Mouse (Mus musculus): ENCODE data around the gene Mettl23. TPM values are rescaled to one million over a fixed set of nuclear protein-coding genes. Genes with fewer than 3 reads are reported as not detected.
A peak's percentile ranks its signal among the peaks of the same experiment; 100 is the strongest.
"Not testable (repeated sequence)": the region's sequence is repeated elsewhere in the genome, so short reads cannot be mapped to it uniquely, and the experiment has no call there.

Gene Mettl23
- polyA plus RNA-seq, 1 experiment from 2014 or later: 63.7 TPM

DNA sequence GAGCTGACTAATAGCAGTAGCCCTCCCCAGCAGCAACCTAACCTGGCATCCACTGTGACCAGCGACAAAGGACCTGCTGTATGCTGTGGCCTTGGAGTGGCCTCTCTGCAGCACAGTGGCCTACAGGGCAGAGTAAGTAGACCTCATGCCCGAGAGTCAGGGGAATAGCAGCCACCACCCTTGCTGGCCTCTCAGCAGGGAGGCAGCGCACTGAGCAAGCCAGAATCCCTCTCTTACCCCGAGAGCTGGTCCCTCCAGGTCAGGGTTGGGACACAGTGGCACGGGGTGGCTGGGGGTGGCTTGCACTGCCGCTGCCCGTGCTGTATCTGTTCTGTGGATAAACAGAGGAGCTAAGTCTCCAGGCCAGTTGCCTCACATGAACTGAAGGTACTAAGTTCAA, 3.5 kb upstream of the Mettl23 start:
- H3K9me3 ChIP-seq: no peaks in the 10 kb centered on the region
- no peak overlapping the region for H3K27ac ChIP-seq
- 73% methylated on average over 7 of the region's 7 CpGs for WGBS
- peaks cover 27% of the 10 kb centered on the region for H3K4me1 ChIP-seq (replicated peaks)
- H3K27me3 ChIP-seq (replicated peaks): no peaks in the 10 kb centered on the region
- 0 out of 2 replicates have a peak overlapping the region, but pooled peaks have one; percentile 6 for H3K4me3 ChIP-seq (replicated peaks)
- ATAC-seq: no peak
- peak overlapping the region; percentile 12; the same call in 1 of the 2 replicates for H3K9ac ChIP-seq
- H3K4me2 ChIP-seq (replicated peaks): peak overlapping the region; percentile 63
- H3K36me3 ChIP-seq: peaks cover 50% of the 10 kb centered on the region

DNA sequence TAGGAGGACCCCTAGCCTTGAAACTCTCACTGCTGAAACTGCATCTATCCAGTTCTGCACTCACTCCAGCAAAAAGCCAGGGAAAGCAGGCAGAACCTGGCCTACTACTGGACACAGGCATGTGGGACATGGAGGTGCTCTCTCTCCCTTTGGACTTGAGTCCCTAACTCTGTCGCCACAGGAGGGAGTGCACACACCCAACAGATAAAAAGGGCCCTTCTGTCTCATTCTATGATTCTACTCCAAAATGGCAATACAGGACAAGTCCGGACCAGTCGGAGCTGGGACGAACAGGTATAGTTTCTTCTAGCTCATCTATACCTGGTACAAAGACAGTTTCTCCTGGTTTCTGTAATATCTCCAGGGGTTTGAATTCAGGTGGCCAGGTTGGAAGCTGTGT, 2.3 kb upstream of the Mettl23 start:
- Histone ChIP-seq H3K27ac (no peak overlapping the region), H3K9ac (peak overlapping the region; percentile 86), H3K4me1 (replicated peaks) (peaks cover 27% of the 10 kb centered on the region), H3K4me2 (replicated peaks) (peak overlapping the region; percentile 63), H3K9me3 (no peaks in the 10 kb centered on the region), H3K36me3 (peaks cover 39% of the 10 kb centered on the region), H3K27me3 (replicated peaks) (no peaks in the 10 kb centered on the region), H3K4me3 (replicated peaks) (peak overlapping the region; percentile 77; the same call in 1 of the 2 replicates)
- no peak for ATAC-seq
- 73% methylated on average over 4 of the region's 4 CpGs for WGBS

DNA sequence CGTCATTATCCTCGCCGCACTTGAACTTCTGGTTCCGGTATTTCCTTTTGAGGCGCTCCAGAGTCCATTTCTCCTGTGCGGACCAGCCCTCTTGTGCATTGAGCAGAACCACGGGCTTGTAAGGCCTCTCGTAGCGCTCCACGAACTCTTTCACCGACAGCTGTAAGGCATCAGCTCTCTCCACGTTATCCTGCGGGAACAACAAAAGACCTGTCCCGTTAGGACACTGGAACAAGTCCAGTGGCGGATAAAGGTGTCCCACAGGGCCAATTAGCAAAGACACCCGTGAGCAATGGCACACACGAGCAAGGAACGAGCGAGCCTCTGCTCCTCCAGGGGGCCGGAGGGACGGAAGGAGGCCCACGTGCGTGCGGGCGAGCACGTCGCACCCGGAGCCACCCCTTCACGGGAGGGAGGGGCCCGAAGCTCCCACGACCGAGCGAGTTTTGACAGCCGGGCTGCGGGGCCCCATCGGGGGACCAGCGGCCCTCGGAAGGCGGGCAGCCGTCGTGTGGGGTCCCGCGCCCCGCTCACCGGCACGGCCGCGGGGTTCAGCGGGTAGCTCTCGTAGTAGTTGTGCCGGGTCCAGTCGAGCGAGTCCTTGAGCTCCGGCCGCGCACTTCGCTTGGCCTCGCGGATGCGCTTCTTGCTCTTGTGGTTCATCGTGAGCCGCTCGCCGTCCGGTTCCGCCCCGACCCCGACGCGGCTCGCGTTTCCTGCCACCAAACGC, 382 bp upstream of the Mettl23 start:
- peak overlapping the region; percentile 86 for H3K9ac ChIP-seq
- peak overlapping the region; percentile 77 for H3K4me3 ChIP-seq (replicated peaks)
- no peaks in the 10 kb centered on the region for H3K9me3 ChIP-seq
- peaks cover 21% of the 10 kb centered on the region for H3K36me3 ChIP-seq
- H3K4me1 ChIP-seq (replicated peaks): peaks cover 27% of the 10 kb centered on the region
- WGBS: under 1% methylated on average over 73 of the region's 73 CpGs
- peak overlapping the region; percentile 100 for H3K27ac ChIP-seq
- ATAC-seq: peak; percentile 74
- no peaks in the 10 kb centered on the region for H3K27me3 ChIP-seq (replicated peaks)
- H3K4me2 ChIP-seq (replicated peaks): peak overlapping the region; percentile 63

DNA sequence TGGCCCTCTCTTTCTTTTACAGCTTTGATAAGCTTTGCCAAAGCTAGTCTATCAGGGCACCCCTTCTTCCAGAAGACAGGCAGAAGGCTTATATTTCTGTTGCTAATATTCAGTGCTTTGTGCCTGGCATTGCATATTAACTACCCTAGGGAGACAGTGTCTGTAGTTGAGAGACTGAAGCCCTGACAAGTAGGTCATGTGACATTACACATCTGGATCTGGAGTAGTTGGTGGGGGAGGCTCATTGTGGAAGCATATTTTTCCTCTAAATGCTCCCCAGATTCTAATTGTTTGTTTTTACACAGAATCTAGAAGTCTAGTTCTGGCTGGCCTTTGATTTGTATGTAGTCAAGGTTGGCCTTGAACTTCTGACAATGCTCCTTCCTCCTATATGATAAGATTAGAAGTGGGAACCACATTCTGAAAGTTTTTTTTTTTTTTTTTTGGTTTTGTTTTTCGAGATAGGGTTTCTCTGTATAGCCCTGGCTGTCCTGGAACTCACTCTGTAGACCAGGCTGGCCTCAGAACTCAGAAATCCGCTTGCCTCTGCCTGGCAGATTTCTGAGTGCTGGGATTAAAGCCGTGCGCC, 3.6 kb downstream of the Mettl23 start:
- Histone ChIP-seq H3K9ac (no peak overlapping the region), H3K9me3 (no peaks in the 10 kb centered on the region), H3K4me1 (replicated peaks) (peaks cover 5% of the 10 kb centered on the region; the same call in 1 of the 2 replicates), H3K27ac (no peak overlapping the region), H3K4me3 (replicated peaks) (no peak overlapping the region), H3K4me2 (replicated peaks) (no peak overlapping the region), H3K27me3 (replicated peaks) (no peaks in the 10 kb centered on the region), H3K36me3 (0 out of 2 replicates have a peak, but pooled peaks cover 3% of the 10 kb centered on the region)
- WGBS: 80% methylated on average over 4 of the region's 4 CpGs
- ATAC-seq: no peak

DNA sequence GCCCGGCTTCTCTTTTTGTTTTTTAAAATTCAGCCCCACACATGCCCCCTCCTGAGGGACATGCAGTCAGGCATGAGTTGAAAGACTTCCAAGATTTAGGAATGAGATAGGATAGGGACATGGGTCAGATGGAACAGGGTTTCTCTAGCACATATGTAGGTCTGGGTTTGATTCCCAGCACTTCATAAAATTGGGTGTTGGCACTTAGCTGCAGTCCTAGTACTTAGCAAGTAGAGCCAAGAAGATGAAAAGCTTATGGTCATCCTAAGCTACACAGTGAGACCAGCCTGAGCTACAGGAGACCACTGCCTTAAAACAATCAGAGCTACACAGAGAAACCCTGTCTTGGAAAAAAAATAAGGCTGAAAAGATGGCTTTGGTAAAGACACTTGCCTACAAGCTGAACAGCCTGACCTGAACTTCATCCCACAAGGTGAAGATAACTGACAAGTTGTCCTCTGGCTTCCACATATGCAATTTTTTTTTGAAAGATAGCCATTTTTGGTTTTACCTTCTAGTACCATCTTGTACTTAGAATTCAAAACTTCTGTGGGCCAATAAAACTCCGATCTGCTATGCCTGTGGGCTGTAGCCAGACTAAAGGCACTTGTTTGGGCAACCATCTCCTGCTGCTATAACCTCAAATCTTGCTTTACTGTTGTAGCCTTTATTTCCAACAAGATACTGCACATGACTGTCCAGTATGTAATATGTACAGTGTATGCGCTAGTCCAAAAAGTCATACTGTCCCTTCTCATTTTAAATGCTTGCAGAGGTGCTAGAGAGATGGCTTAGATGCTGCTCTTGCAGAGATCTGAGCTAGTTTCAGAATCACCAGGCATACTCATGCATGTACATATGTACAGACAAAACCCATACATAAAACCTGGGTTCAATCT, 4.4 kb downstream of the Mettl23 start:
- H3K27ac ChIP-seq: no peak overlapping the region
- no peak overlapping the region for H3K4me3 ChIP-seq (replicated peaks)
- no peak overlapping the region for H3K9ac ChIP-seq
- no peak for ATAC-seq
- peaks cover 5% of the 10 kb centered on the region; the same call in 1 of the 2 replicates for H3K4me1 ChIP-seq (replicated peaks)
- H3K27me3 ChIP-seq (replicated peaks): no peaks in the 10 kb centered on the region
- H3K36me3 ChIP-seq: 0 out of 2 replicates have a peak, but pooled peaks cover 3% of the 10 kb centered on the region
- 93% methylated on average over 3 of the region's 3 CpGs for WGBS
- H3K9me3 ChIP-seq: no peaks in the 10 kb centered on the region
- H3K4me2 ChIP-seq (replicated peaks): no peak overlapping the region

DNA sequence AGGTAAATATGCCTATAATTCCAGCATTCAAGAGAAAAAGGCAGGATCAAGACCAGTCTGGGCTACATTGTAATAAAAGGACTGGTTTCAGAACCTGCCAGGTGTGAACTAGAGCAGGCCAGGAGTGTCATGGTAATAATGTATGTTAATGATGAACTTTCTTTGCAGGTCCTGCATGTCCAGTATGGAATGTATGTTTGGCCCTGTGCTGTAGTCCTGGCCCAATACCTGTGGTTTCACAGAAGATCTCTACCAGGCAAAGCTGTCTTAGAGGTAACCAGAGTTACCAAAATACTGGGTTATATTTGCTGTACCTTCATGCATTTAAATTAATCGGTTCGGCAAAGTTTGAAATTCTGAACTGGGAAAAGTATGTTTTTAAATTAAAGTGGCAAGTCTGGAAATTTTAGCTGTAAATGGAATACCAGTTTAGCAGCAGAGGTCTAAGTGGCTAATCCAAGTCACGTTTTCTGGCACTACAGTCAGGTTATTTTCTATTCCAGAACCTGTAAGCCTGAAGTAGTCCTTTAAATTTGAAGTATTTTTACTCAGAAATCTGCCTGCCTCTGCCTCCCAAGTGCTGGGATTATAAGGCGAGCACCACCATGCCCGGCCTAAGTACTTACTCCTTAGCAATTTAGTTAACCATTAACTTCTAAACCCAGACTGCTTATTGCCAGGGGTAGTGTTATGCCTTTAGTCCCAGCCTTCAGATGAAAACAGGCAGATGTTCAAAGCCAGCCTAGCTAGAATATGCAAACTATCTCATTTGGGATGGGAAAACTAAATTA, 5.2 kb downstream of the Mettl23 start:
- no peak overlapping the region for H3K4me3 ChIP-seq (replicated peaks)
- no peak overlapping the region for H3K4me2 ChIP-seq (replicated peaks)
- H3K9ac ChIP-seq: no peak overlapping the region
- no peak for ATAC-seq
- H3K4me1 ChIP-seq (replicated peaks): peaks cover 5% of the 10 kb centered on the region; the same call in 1 of the 2 replicates
- WGBS: 74% methylated on average over 5 of the region's 5 CpGs
- no peak overlapping the region for H3K27ac ChIP-seq
- no peaks in the 10 kb centered on the region for H3K27me3 ChIP-seq (replicated peaks)
- no peaks in the 10 kb centered on the region for H3K9me3 ChIP-seq
- H3K36me3 ChIP-seq: 0 out of 2 replicates have a peak, but pooled peaks cover 3% of the 10 kb centered on the region

DNA sequence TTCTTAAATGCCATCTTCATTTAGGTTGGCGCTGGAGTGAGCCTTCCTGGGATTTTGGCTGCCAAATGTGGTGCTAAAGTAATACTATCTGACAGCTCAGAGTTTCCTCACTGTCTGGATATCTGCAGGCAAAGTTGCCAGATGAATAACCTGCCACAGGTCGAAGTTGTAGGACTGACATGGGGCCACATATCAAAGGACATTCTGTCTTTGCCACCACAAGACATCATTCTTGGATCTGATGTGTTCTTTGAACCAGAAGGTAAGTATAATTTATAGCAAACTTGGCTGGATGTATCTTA, 5.8 kb downstream of the Mettl23 start:
- H3K27ac ChIP-seq; H3K27me3 ChIP-seq (replicated peaks); ATAC-seq; H3K4me3 ChIP-seq (replicated peaks); H3K36me3 ChIP-seq; H3K4me2 ChIP-seq (replicated peaks); H3K4me1 ChIP-seq (replicated peaks); H3K9ac ChIP-seq; H3K9me3 ChIP-seq: not testable (repeated sequence)
- 74% methylated on average over 2 of the region's 2 CpGs for WGBS

DNA sequence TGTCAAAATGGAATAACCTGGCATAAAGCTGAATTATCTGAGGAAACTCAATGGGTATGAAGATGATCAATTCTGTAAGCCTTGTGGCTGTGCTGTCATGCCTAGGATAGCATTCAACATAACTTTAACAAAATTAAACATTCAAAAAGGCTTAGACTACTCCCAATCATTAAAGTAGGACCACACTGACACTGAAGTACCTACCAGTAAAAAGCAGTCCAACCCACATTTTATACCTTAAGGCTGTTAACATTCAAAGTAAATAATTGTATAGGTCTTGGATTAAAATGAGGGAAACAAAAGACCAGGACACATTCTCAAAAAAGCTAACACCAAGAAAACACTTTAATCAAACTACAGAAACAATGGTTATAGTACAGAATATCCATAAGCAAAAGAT, 6.5 kb downstream of the Mettl23 start:
- no peak for ATAC-seq
- Histone ChIP-seq H3K9ac (no peak overlapping the region), H3K27me3 (replicated peaks) (no peaks in the 10 kb centered on the region), H3K27ac (no peak overlapping the region), H3K4me2 (replicated peaks) (no peak overlapping the region), H3K4me1 (replicated peaks) (peaks cover 8% of the 10 kb centered on the region), H3K4me3 (replicated peaks) (no peak overlapping the region), H3K9me3 (no peaks in the 10 kb centered on the region), H3K36me3 (0 out of 2 replicates have a peak, but pooled peaks cover 3% of the 10 kb centered on the region)

DNA sequence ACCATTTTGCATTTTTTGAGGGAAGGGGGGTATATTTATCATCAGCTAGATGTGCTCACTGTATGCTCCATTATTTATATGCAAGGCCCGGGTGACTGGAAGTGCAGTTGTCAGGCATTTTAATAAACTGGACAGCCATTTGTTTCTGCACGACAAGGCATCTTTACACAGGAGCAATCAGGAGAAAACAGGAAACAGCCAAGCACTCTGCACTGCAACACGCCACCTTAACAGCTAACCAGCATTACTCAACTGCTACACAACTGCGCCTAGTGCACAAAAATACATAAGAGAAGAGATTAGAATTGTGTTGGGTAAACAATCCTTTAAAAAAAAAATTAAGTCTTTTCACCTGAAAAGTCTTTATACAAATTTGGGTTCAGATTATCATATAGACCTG, 7.0 kb downstream of the Mettl23 start:
- Histone ChIP-seq H3K9me3 (no peaks in the 10 kb centered on the region), H3K36me3 (0 out of 2 replicates have a peak, but pooled peaks cover 3% of the 10 kb centered on the region), H3K4me3 (replicated peaks) (peak overlapping the region; percentile 20), H3K9ac (no peak overlapping the region), H3K4me2 (replicated peaks) (peak overlapping the region; percentile 62), H3K27ac (no peak overlapping the region), H3K27me3 (replicated peaks) (no peaks in the 10 kb centered on the region), H3K4me1 (replicated peaks) (peaks cover 12% of the 10 kb centered on the region)
- no peak for ATAC-seq
- WGBS: 41% methylated on average over 4 of the region's 4 CpGs

DNA sequence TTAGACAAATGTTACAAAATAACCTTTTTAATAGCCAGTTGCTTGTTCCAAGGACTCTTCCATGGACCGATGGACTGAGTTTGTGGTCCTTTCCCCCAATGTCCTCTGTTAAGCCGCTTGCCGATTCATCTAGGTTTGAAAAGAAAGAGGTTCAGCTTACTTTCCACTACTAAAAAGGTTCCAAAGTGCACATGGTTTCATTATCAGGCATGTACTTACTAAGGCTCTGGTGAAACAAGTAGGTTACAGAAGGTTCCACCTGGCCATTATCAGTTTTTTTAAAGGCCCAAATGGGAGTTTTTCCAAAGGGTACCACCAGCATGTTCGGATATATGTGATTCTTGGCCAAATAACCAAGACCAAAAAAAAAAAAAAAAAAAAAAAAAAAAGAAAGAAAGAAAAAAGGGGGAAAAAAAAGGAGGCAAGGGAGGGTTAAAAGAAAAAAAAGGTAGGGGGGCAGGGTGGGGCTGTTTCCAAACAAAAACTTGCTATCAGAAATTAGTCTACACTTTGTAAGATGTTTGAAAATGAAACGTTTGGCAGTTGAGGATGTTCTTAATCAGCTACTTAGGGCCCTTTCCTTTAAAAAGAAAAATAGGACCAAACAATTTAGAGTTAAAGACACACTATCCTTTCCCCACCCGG, 7.9 kb downstream of the Mettl23 start:
- Histone ChIP-seq H3K9me3 (no peaks in the 10 kb centered on the region), H3K9ac (peak overlapping the region; percentile 99), H3K4me2 (replicated peaks) (peak overlapping the region; percentile 62), H3K27me3 (replicated peaks) (no peaks in the 10 kb centered on the region), H3K27ac (no peak overlapping the region), H3K4me1 (replicated peaks) (peaks cover 12% of the 10 kb centered on the region), H3K36me3 (0 out of 2 replicates have a peak, but pooled peaks cover 5% of the 10 kb centered on the region), H3K4me3 (replicated peaks) (peak overlapping the region; percentile 99)
- ATAC-seq: no peak
- 24% methylated on average over 6 of the region's 6 CpGs for WGBS

DNA sequence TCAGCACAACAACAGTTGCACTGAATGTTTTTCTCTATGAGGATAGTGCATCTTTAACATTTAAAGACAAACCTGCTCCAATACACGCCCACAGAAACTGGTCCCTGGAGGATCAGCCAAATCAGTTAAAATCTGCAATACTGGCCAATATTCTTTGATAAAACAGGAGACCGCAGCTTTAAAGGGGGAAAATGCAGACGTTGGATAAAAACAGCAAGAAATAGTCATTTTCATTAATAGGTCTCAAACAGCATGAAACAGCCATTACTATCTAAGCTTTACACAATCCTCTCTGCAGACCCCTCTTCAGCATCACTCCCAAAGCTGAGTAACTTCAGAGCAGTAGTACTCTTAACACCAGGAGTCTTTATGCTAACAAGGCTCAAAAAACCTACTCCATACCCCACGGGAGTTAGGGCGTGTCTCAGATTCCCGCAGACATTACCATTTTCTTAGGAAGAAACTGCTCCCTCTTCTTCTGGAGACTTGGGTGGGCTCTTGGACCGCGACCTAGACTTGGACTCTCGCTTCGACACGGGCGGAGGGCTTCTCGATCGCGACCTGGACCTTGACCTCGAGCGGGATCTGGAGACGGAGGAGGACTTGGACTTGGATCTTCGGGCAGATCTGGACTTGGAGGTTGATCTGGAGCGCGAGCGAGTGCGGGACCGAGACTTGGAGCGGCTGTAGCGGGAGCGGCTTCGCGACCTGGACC, 8.7 kb downstream of the Mettl23 start:
- peak; percentile 2 for ATAC-seq
- Histone ChIP-seq H3K4me1 (replicated peaks) (peaks cover 12% of the 10 kb centered on the region), H3K4me2 (replicated peaks) (peak overlapping the region; percentile 62), H3K36me3 (0 out of 2 replicates have a peak, but pooled peaks cover 7% of the 10 kb centered on the region), H3K27ac (peak overlapping the region; percentile 99), H3K4me3 (replicated peaks) (peak overlapping the region; percentile 99), H3K9ac (peak overlapping the region; percentile 99), H3K27me3 (replicated peaks) (no peaks in the 10 kb centered on the region), H3K9me3 (no peaks in the 10 kb centered on the region)
- WGBS: under 1% methylated on average over 29 of the region's 29 CpGs
